Mouse (Mus musculus) retina, postnatal 1 day (tissue): ENCODE data around the gene Tnk2.

ENCODE experiments used
- DNase-seq: peaks from one replicate; pipeline ENCODE4 v3.0.0-alpha.2; 2012

Gene Tnk2

GRCm38 (mm10) chr16:32680806-32681205, 37.1 kb downstream of the Tnk2 start:
- DNase-seq: no peak

DNA sequence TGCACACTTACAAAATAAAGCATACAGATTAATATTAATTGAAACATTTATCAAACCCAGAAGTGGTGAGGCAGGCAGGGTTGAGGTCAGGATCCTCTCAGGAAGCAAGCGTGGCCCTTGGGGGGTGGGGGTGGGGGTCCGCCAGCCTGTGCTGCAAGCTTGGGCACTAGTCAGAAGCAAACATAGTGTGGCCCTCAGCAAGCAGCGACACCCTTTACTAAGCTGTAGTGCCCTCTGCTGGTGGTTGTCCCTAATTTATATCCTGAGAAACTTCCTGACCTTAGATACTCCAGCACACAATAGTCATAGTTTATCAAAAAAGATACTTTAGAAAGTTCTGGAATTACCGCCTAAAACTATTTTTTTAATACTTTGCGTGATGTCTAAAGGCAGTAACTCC, 38.5 kb downstream of the Tnk2 start:
- DNase-seq: peak; percentile 85

- DNase-seq: no peak
These were observed 39.2 kb downstream of the Tnk2 start for GRCm38 (mm10) chr16:32682841-32683240.

DNA sequence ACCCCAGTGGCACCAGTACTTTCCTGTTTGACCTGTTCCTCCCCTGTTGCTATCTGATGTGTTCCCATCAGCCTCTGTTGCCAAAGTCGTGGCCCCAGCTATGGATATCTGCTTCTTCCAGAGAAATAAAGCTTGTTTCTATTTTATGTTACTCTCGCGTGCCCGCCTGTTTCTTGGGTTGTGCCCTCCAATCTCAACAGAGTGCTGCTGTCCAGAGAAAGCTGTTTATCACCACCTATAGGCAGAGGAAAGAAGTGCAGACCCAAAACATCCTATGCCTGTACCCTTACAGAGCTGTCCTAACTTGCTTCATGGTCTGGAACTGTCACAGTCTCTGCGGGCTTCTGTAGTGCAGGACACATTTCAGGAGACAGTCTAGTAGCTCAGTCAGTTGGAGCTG, 39.7 kb downstream of the Tnk2 start:
- DNase-seq: peak; percentile 74

DNA sequence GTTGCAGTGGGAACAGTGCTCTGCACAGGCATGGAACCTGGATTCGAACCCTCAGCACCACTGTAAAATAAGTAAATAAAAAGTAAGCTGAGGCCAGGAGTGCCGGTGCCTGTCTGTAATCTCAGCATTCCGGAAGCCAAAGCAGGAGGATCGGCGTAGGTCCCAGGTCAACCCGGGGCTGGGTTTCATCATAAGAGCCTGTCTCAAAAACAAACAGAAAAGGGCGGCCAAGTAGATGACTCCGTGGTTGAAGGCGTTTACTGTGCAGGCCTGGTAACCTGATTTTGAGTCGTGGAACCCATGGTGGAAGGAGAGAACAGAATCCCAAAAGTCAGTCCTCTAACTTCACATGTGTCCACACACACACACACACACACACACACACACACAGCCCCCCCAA, 41.7 kb downstream of the Tnk2 start:
- no peak for DNase-seq

GRCm38 (mm10) chr16:32685998-32686397, 42.3 kb downstream of the Tnk2 start:
- no peak for DNase-seq

GRCm38 (mm10) chr16:32687221-32687620, 43.5 kb downstream of the Tnk2 start:
- DNase-seq: no peak

GRCm38 (mm10) chr16:32688770-32689169, 45.1 kb downstream of the Tnk2 start:
- DNase-seq: no peak

DNA sequence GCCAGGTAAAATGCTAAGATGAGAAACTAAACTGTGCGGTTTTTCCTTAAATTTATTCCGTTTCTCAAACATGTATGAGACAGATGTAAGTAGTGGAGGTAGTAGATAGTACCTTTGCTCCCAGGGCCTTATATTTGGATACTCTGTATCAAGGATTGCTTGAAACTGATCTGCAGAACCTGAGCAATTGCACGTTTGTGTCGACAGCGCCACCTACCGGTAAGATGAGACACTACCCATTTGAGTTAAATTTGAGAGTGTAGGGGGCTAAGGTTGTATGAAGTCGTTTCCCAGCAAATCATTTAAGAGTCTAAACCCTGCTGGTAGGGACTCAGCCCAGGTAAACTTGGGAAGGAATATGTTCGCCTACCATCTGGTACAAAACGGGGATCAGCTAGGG, 45.8 kb downstream of the Tnk2 start:
- DNase-seq: peak; percentile 81

GRCm38 (mm10) chr16:32696841-32697464, 53.3 kb downstream of the Tnk2 start:
- peak; percentile 72 for DNase-seq

DNA sequence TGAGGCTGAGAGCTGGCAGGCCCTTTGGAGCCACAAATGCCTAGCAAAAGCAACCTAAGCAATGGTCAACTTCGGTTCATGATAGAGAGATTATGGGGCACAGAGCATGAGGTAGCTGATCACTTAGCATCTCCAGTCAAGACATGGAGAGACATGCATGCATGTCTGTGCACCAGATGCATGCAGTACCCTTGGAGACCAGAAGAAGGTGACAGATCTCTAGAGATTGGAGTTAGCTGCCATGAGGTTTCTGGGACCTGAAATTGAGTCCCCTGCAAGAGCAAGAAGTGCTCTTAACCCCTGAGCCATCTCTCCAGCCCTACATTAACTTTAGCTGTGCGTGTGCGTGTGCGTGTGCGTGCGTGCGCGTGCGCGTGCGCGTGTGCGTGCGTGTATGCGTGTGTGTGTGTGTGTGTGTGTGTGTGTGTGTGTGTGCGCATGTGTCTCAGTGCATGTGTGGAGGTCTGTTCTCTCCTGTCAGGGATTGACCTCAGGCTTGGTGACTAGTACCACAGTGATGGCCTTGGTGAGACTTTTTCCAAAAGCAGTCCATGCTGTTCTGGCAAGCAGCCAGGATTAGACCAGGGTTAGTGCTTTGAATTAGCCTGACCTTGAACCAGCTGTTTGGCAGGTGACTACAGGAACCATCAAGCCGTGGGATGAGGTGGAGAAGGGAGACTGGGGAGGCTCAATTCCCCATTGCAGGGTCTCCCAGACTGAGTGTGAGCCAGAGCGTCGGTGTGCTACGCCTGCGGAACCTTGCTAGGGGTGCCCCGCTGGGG, 54.2 kb downstream of the Tnk2 start:
- DNase-seq: peak; percentile 32

DNA sequence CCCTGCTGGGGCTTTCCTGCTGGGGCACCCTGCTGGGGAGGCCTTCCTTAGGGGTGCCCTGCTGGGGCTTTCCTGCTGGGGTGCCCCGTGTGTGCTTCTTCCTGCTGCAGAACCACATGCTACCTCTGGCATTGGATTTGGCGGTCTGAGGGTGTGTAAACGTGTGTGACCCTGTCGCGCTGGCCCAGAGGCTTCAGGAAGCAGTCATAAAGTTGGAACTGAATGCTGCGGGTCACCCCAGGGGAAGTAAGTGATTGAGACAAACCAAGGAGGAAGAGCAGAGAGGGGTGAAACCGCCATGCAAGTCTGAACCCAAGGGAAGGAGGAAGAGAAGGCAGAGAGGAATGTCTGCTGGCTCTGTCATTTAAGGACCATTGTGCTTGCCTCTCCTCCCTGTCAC, 54.9 kb downstream of the Tnk2 start:
- no peak for DNase-seq

- no peak for DNase-seq
These were observed 59.7 kb downstream of the Tnk2 start for GRCm38 (mm10) chr16:32703312-32703912.

GRCm38 (mm10) chr16:32705606-32706005, 61.9 kb downstream of the Tnk2 start:
- DNase-seq: no peak

- no peak for DNase-seq
These were observed 63.6 kb downstream of the Tnk2 start for GRCm38 (mm10) chr16:32707111-32707823.

DNA sequence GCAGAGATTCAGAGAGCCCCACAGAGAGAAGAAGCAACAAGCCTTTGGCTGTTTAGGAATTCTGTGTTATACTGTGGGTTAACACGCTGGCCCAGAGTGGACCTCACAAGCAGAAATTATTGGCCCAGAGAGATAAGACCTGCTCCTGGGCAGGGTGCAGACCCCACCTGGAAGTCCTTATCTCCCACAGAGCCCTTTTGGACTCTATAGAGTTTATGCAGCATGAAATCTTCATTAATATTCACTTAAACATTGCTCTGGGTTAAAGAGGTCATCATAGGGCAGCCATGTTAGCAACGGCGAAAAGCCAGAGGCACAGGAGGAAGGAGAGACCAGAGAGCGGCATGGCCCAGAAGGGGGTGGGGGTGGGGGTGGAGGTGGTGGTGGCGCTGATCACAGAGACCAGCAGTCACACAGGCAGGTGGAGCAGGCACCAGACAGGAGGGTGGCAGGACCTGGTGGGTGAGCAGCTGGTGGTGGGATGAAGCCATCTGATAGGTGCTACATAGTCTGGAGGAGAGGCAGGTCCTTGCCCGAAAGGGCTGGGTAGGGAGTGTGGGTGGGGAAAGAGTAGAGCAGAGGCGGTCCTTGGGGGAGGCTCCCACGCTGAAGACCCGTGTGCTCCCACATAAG, 64.3 kb downstream of the Tnk2 start:
- DNase-seq: no peak

- DNase-seq: no peak
These were observed 64.9 kb downstream of the Tnk2 start for GRCm38 (mm10) chr16:32708457-32709033.

DNA sequence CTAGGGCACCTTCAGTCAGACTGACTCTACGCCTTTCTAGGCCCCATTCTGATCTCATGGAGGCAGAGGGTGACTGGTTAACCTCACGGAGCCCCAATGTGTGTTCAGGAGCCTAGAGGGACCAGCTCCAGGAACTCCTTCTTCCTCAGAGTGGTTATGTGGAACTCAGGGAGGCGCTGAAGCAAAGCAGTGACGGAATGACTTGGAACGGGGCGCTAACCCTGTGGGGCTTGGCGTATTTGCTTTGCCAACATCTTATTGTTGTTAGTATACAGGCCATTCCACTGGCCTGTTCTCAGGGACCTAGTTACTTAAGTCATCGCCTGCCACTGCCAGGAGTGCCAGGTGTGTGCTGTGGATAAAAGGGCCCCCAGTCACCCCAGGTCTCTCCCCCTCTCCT, 65.4 kb downstream of the Tnk2 start:
- no peak for DNase-seq

DNA sequence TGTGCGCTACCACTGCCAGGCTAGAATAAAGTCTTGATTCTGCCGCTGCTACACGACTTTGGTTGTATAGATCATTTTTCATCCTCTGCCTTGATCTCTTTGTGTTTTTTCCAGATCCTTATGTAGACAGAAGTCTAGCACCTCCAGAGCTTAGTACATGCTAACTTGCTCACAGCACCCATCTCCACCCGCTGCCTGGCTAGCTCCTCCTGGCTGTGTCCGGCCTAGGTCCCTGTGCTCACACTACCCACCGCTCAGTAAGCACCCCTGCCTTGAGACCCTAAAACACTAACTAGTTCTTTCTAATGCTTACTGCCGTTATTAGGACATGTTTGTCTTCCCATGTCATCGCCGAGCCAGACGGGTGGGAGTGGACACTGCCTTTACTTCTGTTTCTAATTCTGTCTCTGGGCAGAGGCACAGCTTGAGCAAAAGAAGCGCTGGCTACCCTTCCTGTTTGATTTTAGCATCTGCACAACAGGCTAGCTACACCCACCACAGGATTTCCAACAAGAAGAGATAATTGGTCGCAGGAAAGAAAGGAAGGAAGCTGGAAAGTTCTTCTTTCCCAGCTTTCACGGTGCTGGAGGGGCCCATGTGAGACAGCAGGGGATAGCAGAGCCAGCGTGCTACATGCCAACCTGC, 66.9 kb downstream of the Tnk2 start:
- DNase-seq: no peak

DNA sequence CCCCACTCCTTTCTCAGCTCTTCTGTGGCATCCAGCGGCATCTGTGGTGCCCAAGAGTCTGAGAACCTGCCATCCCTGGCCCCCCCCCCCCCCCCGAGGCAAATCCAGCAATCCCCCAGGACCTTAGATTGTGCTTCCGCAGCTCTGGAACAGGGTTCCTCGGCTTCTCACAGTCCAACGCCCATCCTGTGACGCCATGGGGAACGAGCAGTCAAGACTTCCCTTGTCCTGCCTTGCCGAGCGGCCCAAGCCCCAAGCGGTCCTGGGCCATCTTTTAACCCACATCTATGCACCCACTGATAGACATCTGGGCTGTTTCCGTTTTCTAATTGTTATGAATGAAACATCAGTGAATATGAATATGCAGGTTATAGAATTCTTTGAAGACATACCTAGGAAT, 68.5 kb downstream of the Tnk2 start:
- no peak for DNase-seq

GRCm38 (mm10) chr16:32713556-32713955, 69.9 kb downstream of the Tnk2 start:
- DNase-seq: no peak

DNA sequence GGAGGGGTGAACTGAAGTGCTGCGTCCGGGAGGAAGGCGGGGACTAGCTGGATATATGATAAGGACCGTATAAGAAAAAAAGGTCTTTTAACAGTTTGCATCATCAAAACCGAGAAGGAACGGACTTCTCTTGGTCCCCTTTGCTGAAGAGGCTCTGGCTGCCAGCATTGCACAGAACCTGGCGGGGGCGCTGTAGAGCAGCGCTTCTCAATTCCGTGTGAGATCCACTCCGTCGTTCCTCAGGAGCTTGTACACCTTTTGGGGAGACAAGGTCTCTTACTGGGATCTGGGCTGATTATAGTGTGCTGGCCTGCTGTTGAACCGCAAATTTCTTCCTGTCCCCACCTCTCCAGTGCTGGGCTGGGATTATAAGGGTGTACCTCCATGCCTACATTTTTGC, 71.7 kb downstream of the Tnk2 start:
- DNase-seq: peak; percentile 40
